Mouse (Mus musculus) forebrain, embryonic 10.5 days (tissue): Measurements from ENCODE around the gene Stk19. TPM values are rescaled to one million over a fixed set of nuclear protein-coding genes. Genes with fewer than 3 reads are reported as not detected.
"Not testable (repeated sequence)": the region's sequence is repeated elsewhere in the genome, so short reads cannot be mapped to it uniquely, and the experiment has no call there.

Experiments used
- DNase-seq: peaks from one replicate; pipeline ENCODE4 v3.0.0-alpha.2; 2017; ENCODE audit warnings: low spot score; ENCODE audit errors: extremely low spot score
- H3K27ac ChIP-seq: fragments of 300-500 bp; sonication (generic); 2 replicates; pipeline ENCODE4 v1.5.1; 2016; ENCODE audit warnings: mild to moderate bottlenecking
- H3K27me3 ChIP-seq: fragments of 300-500 bp; sonication (generic); 2 replicates; pipeline ENCODE4 v1.6.1; 2016; ENCODE audit warnings: mild to moderate bottlenecking; ENCODE audit not compliant: poor library complexity, severe bottlenecking
- H3K36me3 ChIP-seq: fragments of 300-500 bp; sonication (generic); replicated peaks from 2 replicates; pipeline ENCODE4 v1.6.1; 2016; ENCODE audit warnings: mild to moderate bottlenecking, moderate library complexity
- H3K4me1 ChIP-seq: fragments of 300-500 bp; sonication (generic); 2 replicates; pipeline ENCODE4 v1.6.1; 2016
- H3K4me3 ChIP-seq: fragments of 300-500 bp; sonication (generic); 2 replicates; pipeline ENCODE4 v1.5.1; 2016; ENCODE audit warnings: mild to moderate bottlenecking, moderate library complexity
- H3K9me3 ChIP-seq: fragments of 300-500 bp; sonication (generic); 2 replicates; pipeline ENCODE4 v1.6.1; 2016; ENCODE audit warnings: mild to moderate bottlenecking, moderate library complexity
- WGBS: fragments of 180-500 bp; shearing (Covaris S2); methylation state at CpG from one replicate; pipeline ENCODE4 v1.1.7; 2016; 5-methylcytosine and 5-hydroxymethylcytosine counted together
- microRNA-seq: library from miRNA; unstranded; fragments of <30 nt; microRNA quantifications from one replicate; pipeline ENCODE4, GENCODE M21; 2017
- polyA plus RNA-seq: library from polyadenylated mRNA; unstranded; fragments of >200 nt; fragmentation: Nextera tagmentation; extraction: Ambion mirVana; gene quantifications from 2 replicates; pipeline ENCODE4 v1.2.1, GENCODE M21; 2016

Gene Stk19
- polyA plus RNA-seq, 1 experiment from 2014 or later, result 31.6 TPM

DNA sequence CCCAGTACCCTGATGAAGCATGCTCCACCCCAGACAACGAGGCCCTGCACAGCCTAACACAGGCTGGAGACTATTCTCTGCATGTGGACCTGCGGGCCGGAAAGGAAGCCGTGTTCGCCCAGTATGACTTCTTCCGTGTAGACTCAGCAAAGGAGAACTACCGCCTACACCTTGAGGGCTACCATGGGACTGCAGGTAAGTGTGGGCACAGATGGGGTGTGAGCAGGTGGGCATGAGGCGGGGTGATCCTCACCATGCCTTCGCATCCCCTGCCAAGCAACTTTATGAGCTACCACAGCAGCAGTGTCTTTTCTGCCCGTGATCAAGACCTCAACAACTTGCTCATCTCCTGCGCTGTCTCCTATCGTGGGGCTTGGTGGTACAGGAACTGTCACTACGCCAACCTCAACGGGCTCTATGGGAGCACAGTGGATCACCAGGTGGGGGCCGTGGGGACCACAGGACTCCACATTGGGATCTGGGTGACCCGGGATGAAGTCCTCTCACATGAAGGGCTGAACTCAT is 35.9 kb downstream of the Stk19 start:
- H3K4me3 ChIP-seq, H3K36me3 ChIP-seq, DNase-seq, H3K27me3 ChIP-seq, H3K27ac ChIP-seq, H3K9me3 ChIP-seq, H3K4me1 ChIP-seq: not testable (repeated sequence)
- WGBS, result 91% methylated on average over 16 of the region's 16 CpGs

DNA sequence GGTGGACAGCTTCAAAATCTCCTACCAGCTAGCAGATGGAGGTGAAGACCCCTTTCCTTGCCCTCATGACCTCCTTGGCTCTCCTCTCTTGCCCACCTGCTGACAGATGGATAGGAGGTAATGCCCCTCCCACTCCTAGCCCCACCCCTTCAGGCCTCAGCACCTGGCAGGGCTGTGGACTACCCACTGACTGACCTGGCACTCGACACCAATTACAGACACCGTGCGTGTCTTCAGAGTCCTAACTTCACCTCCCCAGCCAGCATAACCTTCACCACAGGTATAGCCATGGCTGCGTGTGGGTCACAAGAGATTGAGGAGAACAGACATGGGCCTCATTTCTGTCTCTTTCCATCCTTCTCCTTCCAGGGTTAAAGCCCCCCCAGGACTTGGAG is 37.2 kb downstream of the Stk19 start:
- Histone ChIP-seq H3K27ac (no peak overlapping the region), H3K4me1 (no peaks in the 10 kb centered on the region), H3K27me3 (no peaks in the 10 kb centered on the region), H3K36me3 (no peaks in the 10 kb centered on the region), H3K9me3 (peaks cover 7% of the 10 kb centered on the region; the same call in 1 of the 2 replicates), H3K4me3 (no peak overlapping the region)
- no peak for DNase-seq
- WGBS, result 93% methylated on average over 4 of the region's 4 CpGs

DNA sequence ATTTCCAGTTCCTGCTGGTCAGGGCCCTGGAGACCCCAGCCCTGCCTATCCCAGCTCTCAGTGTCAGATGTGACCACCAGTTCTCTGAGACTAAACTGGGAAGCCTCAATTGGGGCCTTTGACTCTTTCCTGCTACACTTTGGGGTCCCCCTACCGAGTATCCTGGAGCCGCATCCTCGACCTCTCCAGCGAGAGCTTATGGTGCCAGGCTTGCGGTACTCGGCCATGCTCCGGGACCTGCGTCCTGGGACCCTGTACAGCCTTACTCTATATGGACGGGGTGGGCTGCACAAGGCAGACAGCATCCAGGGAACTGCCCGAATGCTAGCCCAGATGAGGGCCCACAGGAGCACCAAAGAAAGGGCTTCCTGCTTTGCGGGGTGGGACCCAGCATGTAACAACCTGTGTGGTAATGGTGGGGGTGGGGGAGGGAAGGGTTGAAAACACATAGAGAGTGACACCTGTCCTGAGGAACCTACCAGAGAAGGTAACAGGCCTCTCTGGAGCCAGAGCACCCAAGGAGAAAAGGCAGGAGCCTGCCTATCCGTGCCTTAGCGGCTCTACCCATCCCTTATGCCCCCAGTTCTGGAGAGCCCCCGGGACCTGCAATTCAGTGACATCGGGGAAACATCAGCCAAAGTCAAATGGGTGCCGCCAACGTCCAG is 37.7 kb downstream of the Stk19 start:
- no peak overlapping the region for H3K4me3 ChIP-seq
- H3K9me3 ChIP-seq, result 0 out of 2 replicates have a peak, but pooled peaks cover 6% of the 10 kb centered on the region
- no peak for DNase-seq
- H3K4me1 ChIP-seq, result no peaks in the 10 kb centered on the region
- 94% methylated on average over 17 of the region's 17 CpGs for WGBS
- H3K36me3 ChIP-seq, result no peaks in the 10 kb centered on the region
- H3K27me3 ChIP-seq, result no peaks in the 10 kb centered on the region
- H3K27ac ChIP-seq, result no peak overlapping the region

DNA sequence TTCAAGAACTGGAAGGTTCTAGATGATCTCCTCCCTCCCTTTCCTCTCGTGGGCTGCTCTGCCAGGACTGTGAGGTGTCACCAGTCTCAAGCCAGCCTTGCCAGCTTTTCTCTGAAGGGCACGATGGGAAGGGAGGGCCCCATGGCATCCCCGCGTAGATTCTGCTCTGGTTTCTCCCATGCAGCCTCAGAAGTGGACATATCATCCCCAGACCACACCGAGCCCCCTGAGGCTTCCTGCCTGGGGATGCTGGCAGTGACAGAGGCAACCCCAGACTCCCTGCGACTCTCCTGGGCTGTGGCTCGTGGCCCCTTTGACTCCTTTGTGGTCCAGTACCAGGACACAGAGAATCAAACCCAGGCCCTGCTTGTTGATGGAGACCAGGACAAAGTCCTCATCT is 38.7 kb downstream of the Stk19 start:
- WGBS, result 75% methylated on average over 7 of the region's 7 CpGs
- H3K4me3 ChIP-seq, H3K4me1 ChIP-seq, DNase-seq, H3K36me3 ChIP-seq, H3K27me3 ChIP-seq, H3K27ac ChIP-seq: not testable (repeated sequence)
- peaks cover 11% of the 10 kb centered on the region; the same call in 1 of the 2 replicates for H3K9me3 ChIP-seq

DNA sequence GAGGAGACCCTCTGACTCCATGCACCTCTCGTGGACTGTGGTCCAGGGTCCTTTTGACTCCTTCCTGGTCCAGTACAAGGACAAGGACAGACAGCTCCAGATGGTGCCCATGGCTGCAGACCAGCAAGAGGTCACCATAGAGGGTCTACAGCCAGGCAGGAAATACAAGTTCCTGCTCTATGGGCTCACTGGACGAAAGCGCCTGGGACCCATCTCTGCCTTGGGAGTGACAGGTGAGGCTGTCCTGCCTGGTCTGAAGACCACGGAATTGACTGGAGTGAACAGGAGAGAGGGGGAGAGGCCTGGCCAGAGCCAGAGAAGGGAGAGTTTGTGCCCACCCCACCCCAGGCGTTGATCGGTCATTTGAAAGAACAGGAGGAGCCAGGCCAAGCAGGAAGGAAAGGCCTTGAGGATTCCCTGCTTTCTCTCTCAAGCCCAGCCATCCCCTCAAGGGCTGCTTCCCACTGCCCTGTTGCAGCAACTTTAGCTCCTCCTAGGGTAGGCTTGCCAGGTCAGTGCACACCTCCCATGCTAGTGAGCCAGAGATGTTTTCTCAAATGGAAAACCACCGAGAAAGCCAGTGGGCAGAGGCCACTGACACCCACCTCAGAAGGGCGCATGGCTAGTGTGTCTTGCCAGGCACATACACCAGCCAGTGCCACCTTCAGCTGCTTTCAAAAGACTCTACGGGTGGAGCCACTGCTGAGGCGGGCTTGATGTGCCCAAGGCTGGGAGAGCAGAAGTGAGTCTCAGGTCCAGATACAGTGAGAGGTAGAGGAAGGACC is 39.3 kb downstream of the Stk19 start:
- not testable (repeated sequence) for H3K36me3 ChIP-seq, DNase-seq, H3K4me3 ChIP-seq, H3K27ac ChIP-seq, H3K4me1 ChIP-seq, H3K27me3 ChIP-seq
- WGBS, result 90% methylated on average over 10 of the region's 10 CpGs
- H3K9me3 ChIP-seq, result peaks cover 15% of the 10 kb centered on the region; the same call in 1 of the 2 replicates

DNA sequence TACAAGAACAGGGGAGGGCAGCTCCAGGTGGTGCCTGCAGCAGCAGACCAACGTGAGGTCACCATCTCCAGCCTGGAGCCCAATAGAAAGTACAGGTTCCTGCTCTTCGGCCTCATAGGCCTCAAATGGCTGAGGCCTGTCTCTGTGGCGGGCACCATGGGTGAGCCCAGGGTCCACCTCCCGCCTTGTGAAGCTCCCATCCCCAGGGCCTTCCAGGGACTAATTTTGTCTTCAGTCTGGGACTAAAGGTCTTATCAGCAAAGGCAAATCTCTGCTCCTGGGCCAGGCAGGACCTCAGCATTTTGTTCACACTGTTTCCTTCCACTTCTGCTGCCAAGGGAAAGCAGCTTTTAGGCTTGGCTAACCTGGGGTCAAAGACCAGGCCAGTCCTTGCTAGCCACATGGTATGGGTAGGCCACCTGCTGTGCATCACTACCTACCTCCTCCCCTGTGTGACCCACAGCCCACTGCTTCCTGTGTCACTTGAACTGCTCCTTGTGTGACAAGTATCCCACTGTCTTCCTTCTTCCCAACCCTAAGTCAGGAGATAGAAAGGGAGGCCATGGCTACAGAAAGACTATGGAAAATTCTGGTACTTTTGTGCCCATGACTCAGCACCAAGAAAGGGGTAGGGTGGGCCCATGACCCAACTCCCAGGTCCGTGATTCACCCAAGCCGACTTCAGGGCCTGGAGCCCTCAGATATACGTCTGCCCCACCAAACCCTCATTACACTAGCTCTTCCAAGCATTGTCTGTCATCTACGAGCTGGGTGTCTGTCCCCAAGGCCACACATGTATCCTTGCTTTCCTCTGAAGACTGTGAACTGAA is 40.2 kb downstream of the Stk19 start:
- Histone ChIP-seq H3K9me3 (peaks cover 21% of the 10 kb centered on the region; the same call in 1 of the 2 replicates), H3K4me3 (no peak overlapping the region), H3K36me3 (no peaks in the 10 kb centered on the region), H3K4me1 (no peaks in the 10 kb centered on the region), H3K27ac (no peak overlapping the region), H3K27me3 (no peaks in the 10 kb centered on the region)
- no peak for DNase-seq
- WGBS, result 85% methylated on average over 8 of the region's 8 CpGs

DNA sequence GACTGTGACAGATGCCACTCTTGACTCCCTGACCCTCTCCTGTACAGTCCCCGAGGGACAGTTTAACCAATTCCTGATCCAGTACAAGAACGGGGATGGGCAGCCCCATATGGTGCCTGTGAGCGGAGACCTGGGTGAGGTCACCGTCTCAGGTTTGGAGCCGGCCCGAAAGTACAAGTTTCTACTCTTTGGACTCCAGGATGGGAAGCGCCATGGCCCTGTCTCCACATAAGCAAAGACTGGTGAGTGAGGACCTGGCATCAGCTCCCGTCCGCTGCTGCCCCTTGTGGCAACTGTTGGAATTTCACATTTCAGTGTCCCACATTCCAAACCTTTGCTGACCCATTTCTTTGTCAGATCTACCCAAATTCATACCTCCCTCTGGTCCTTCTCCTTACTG is 41.1 kb downstream of the Stk19 start:
- no peak overlapping the region for H3K4me3 ChIP-seq
- H3K27me3 ChIP-seq, result no peaks in the 10 kb centered on the region
- no peak overlapping the region for H3K27ac ChIP-seq
- no peaks in the 10 kb centered on the region for H3K4me1 ChIP-seq
- WGBS, result 68% methylated on average over 9 of the region's 9 CpGs
- no peaks in the 10 kb centered on the region for H3K36me3 ChIP-seq
- H3K9me3 ChIP-seq, result peaks cover 23% of the 10 kb centered on the region; the same call in 1 of the 2 replicates
- no peak for DNase-seq

DNA sequence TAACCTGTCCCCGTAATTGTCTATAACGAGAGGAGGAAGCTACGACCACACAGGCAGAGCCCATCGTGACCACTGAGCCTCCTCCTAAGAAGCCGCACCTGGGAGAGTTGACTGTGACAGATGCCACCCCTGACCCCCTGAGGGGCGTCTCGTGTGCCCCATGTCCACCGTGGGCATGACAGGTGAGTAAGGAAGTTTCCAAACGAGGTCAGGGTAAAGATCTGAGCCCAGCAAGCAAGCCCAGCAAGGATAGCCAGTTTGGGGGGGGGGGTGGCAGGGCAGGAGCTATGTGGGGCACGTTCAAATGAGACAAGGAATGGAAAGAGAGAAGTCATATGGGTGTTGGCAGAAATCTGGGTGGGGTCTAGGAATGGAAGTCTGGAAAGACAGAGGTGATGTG is 41.7 kb downstream of the Stk19 start:
- DNase-seq, result no peak
- Histone ChIP-seq H3K9me3 (peaks cover 29% of the 10 kb centered on the region; the same call in 1 of the 2 replicates), H3K27me3 (no peaks in the 10 kb centered on the region), H3K27ac (no peak overlapping the region), H3K36me3 (no peaks in the 10 kb centered on the region), H3K4me3 (no peak overlapping the region), H3K4me1 (no peaks in the 10 kb centered on the region)
- WGBS, result 86% methylated on average over 10 of the region's 10 CpGs

DNA sequence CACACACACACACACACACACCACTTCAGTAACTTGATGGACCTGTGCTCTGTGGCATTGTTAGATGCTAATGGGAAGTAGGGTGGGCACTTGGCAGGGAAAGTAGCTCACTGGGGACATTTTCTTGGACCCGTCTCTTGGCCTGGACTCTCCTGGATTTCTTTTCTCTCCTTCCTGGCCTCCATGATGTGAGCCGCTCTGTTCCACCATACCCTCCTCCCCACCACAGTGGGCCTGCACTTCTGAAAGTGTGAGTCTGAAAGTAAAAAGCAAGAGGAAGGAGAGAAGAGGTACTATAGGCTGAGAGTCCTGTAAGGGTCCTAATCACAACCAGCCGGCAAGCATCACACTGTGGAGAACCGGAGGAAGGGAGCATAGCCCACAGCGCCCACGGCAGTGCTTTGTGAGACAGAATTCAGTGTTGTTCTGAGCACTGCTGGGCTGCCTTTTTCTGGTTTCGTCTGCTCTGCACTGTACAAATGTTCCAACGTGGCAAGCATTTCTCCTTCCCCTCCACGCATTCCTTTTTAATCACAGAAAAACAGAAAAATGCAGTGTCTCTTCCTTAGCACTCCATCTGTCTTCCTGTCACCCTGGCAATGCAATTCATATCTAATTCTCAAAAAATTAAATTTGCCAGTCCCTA is 58.9 kb downstream of the Stk19 start:
- 85% methylated on average over 9 of the region's 9 CpGs for WGBS
- no peak for DNase-seq
- no peaks in the 10 kb centered on the region for H3K4me1 ChIP-seq
- H3K27ac ChIP-seq, result no peak overlapping the region
- no peaks in the 10 kb centered on the region for H3K27me3 ChIP-seq
- H3K4me3 ChIP-seq, result no peak overlapping the region
- no peaks in the 10 kb centered on the region for H3K36me3 ChIP-seq
- peaks cover 28% of the 10 kb centered on the region for H3K9me3 ChIP-seq

Small RNAs within 50 kb of the gene (microRNA-seq; reads per million reads assigned to microRNA genes)
- gene Mir6970 (not detected), gene Mir6971 (2.7 reads per million), gene Mir6972 (not detected)

Other genes with a start within 250 kb of the Stk19 start
- gene Gpsm3, start 247.1 kb downstream of the Stk19 start, polyA plus RNA-seq, result 5.9 and 6.5 TPM in 2 replicates
- 15.6 and 15.7 TPM in 2 replicates for gene Pbx2, start 245.7 kb downstream of the Stk19 start, polyA plus RNA-seq
- 2.3 TPM in 2 replicates for gene Ager, start 239.1 kb downstream of the Stk19 start, polyA plus RNA-seq
- 185 and 186 TPM in 2 replicates for gene Rnf5, start 233.3 kb downstream of the Stk19 start, polyA plus RNA-seq
- gene Agpat1, start 232.7 kb downstream of the Stk19 start, polyA plus RNA-seq, result 60.8 and 62.7 TPM in 2 replicates
- 1.6 and 3.1 TPM in 2 replicates for gene Egfl8, start 221.0 kb downstream of the Stk19 start, polyA plus RNA-seq
- 22.1 and 22.4 TPM in 2 replicates for gene Ppt2, start 208.4 kb downstream of the Stk19 start, polyA plus RNA-seq
- 0.54 and 0.62 TPM in 2 replicates for gene Prrt1, start 207.4 kb downstream of the Stk19 start, polyA plus RNA-seq
- 14.8 and 15.5 TPM in 2 replicates for gene Fkbpl, start 192.2 kb downstream of the Stk19 start, polyA plus RNA-seq
- gene Atf6b, start 189.8 kb downstream of the Stk19 start, polyA plus RNA-seq, result 105 and 106 TPM in 2 replicates
- not detected in 2 replicates for gene Tnxb, start 166.4 kb downstream of the Stk19 start, polyA plus RNA-seq
- gene C4b, start 93.1 kb downstream of the Stk19 start, polyA plus RNA-seq, result not detected in 2 replicates
- gene Cyp21a1, start 32.4 kb downstream of the Stk19 start, polyA plus RNA-seq, result not detected in 2 replicates
- gene Dxo, start 74 bp upstream of the Stk19 start, polyA plus RNA-seq, result 80.2 and 83.0 TPM in 2 replicates
- 58.0 and 58.3 TPM in 2 replicates for gene Skiv2l, start 13.3 kb upstream of the Stk19 start, polyA plus RNA-seq
- gene Nelfe, start 13.4 kb upstream of the Stk19 start, polyA plus RNA-seq, result 150 and 153 TPM in 2 replicates
- gene Cfb, start 25.6 kb upstream of the Stk19 start, polyA plus RNA-seq, result 1.8 and 2.7 TPM in 2 replicates
- 6.6 and 7.0 TPM in 2 replicates for gene Zbtb12, start 42.5 kb upstream of the Stk19 start, polyA plus RNA-seq
- gene Gm20547, start 45.1 kb upstream of the Stk19 start, polyA plus RNA-seq, result 0.05 and 0.11 TPM in 2 replicates
- 0.83 and 1.7 TPM in 2 replicates for gene C2, start 61.3 kb upstream of the Stk19 start, polyA plus RNA-seq
- gene Ehmt2, start 61.5 kb upstream of the Stk19 start, polyA plus RNA-seq, result 93.3 and 98.8 TPM in 2 replicates
- gene Slc44a4, start 77.5 kb upstream of the Stk19 start, polyA plus RNA-seq, result 0.06 and 0.11 TPM in 2 replicates
- 18.2 and 18.8 TPM in 2 replicates for gene Neu1, start 94.3 kb upstream of the Stk19 start, polyA plus RNA-seq
- gene Hspa1b, start 122.3 kb upstream of the Stk19 start, polyA plus RNA-seq, result 0.07 TPM in 1 of 2 replicates, not detected in the other
- gene Gm20481, start 133.0 kb upstream of the Stk19 start, polyA plus RNA-seq, result not detected in 2 replicates
- 0.94 and 2.1 TPM in 2 replicates for gene Hspa1a, start 135.2 kb upstream of the Stk19 start, polyA plus RNA-seq
- gene Hspa1l, start 135.8 kb upstream of the Stk19 start, polyA plus RNA-seq, result 1.1 TPM in 2 replicates
- gene Lsm2, start 144.9 kb upstream of the Stk19 start, polyA plus RNA-seq, result 363 and 375 TPM in 2 replicates
- gene Vars, start 164.0 kb upstream of the Stk19 start, polyA plus RNA-seq, result 229 and 234 TPM in 2 replicates
- 0.19 and 0.22 TPM in 2 replicates for gene Vwa7, start 179.6 kb upstream of the Stk19 start, polyA plus RNA-seq
- 3.0 and 4.1 TPM in 2 replicates for gene Sapcd1, start 191.1 kb upstream of the Stk19 start, polyA plus RNA-seq
- gene Msh5, start 209.8 kb upstream of the Stk19 start, polyA plus RNA-seq, result 4.3 and 5.1 TPM in 2 replicates
- 174 and 179 TPM in 2 replicates for gene Clic1, start 213.0 kb upstream of the Stk19 start, polyA plus RNA-seq
- gene Ddah2, start 222.1 kb upstream of the Stk19 start, polyA plus RNA-seq, result 414 and 441 TPM in 2 replicates
- gene Ly6g6c, start 228.4 kb upstream of the Stk19 start, polyA plus RNA-seq, result 0.25 TPM in 1 of 2 replicates, not detected in the other
- gene Mpig6b, start 229.2 kb upstream of the Stk19 start, polyA plus RNA-seq, result 0.59 and 0.72 TPM in 2 replicates
- 1.00 TPM in 1 of 2 replicates, not detected in the other for gene Ly6g6e, start 240.0 kb upstream of the Stk19 start, polyA plus RNA-seq
- 1.8 and 2.0 TPM in 2 replicates for gene Ly6g6d, start 241.1 kb upstream of the Stk19 start, polyA plus RNA-seq
- 0.46 and 0.69 TPM in 2 replicates for gene Ly6g6f, start 248.7 kb upstream of the Stk19 start, polyA plus RNA-seq